Mouse (Mus musculus): Measurements from ENCODE around the gene Prkn. TPM values are rescaled to one million over a fixed set of nuclear protein-coding genes. Genes with fewer than 3 reads are reported as not detected.

The Prkn gene
- polyA plus RNA-seq, 1 experiment: not detected

GRCm38 (mm10) chr17:11421264-11421940 lies 581.2 kb downstream of the Prkn start:
- H3K36me3 ChIP-seq (ENCODE audit: control insufficient read depth, insufficient read depth): no peaks in the 10 kb centered on the region
- H3K27me3 ChIP-seq (ENCODE audit: control insufficient read depth, insufficient read depth, insufficient read length): no peaks in the 10 kb centered on the region
- no peak overlapping the region for H3K4me3 ChIP-seq (ENCODE audit: insufficient read depth, poor library complexity, severe bottlenecking)
- no peak overlapping the region for H3ac ChIP-seq (ENCODE audit: control insufficient read depth, insufficient read length, low read depth)
- no peak for TF ChIP-seq CTCF (IDR thresholded peaks at IDR 0.05; ENCODE audit: control insufficient read depth, insufficient read depth, insufficient read length)
- no peak for TF ChIP-seq MAX (IDR thresholded peaks at IDR 0.05)
- no peak for TF ChIP-seq USF1 (IDR thresholded peaks at IDR 0.05; ENCODE audit: low read depth)
- no peaks in the 10 kb centered on the region for H3K79me3 ChIP-seq (ENCODE audit: low read depth)
- H3K79me2 ChIP-seq (ENCODE audit: control insufficient read depth, insufficient read depth): no peaks in the 10 kb centered on the region

GRCm38 (mm10) chr17:11431323-11431722 lies 591.1 kb downstream of the Prkn start:
- Histone ChIP-seq H3K79me3 (ENCODE audit: low read depth) (no peaks in the 10 kb centered on the region), H3ac (ENCODE audit: control insufficient read depth, insufficient read length, low read depth) (no peak overlapping the region), H3K27me3 (ENCODE audit: control insufficient read depth, insufficient read depth, insufficient read length) (no peaks in the 10 kb centered on the region), H3K4me3 (ENCODE audit: insufficient read depth, poor library complexity, severe bottlenecking) (no peak overlapping the region), H3K36me3 (ENCODE audit: control insufficient read depth, insufficient read depth) (no peaks in the 10 kb centered on the region), H3K79me2 (ENCODE audit: control insufficient read depth, insufficient read depth) (no peaks in the 10 kb centered on the region)
- TF ChIP-seq MYOG (IDR thresholded peaks at IDR 0.05; ENCODE audit: control insufficient read depth, extremely low read depth, insufficient read length): no peak
- no peak for TF ChIP-seq CEBPB (IDR thresholded peaks at IDR 0.05; ENCODE audit: low read depth)
- no peak for TF ChIP-seq FOSL1 (IDR thresholded peaks at IDR 0.05; ENCODE audit: insufficient read depth, low read length, poor library complexity, severe bottlenecking)
- TF ChIP-seq CTCF (IDR thresholded peaks at IDR 0.05; ENCODE audit: control insufficient read depth, insufficient read depth, insufficient read length): no peak
- no peak for TF ChIP-seq MAX (IDR thresholded peaks at IDR 0.05)
- no peak for TF ChIP-seq USF1 (IDR thresholded peaks at IDR 0.05; ENCODE audit: low read depth)
- no peak for TF ChIP-seq MYOD1 (IDR thresholded peaks at IDR 0.05; ENCODE audit: control insufficient read depth, insufficient read length, low read depth)

- Histone ChIP-seq H3K79me3 (ENCODE audit: low read depth) (no peaks in the 10 kb centered on the region), H3K79me2 (ENCODE audit: control insufficient read depth, insufficient read depth) (no peaks in the 10 kb centered on the region), H3K36me3 (ENCODE audit: control insufficient read depth, insufficient read depth) (no peaks in the 10 kb centered on the region), H3K27me3 (ENCODE audit: control insufficient read depth, insufficient read depth, insufficient read length) (no peaks in the 10 kb centered on the region), H3ac (ENCODE audit: control insufficient read depth, insufficient read length, low read depth) (no peak overlapping the region), H3K4me3 (ENCODE audit: insufficient read depth, poor library complexity, severe bottlenecking) (no peak overlapping the region)
- TF ChIP-seq USF1 (IDR thresholded peaks at IDR 0.05; ENCODE audit: low read depth): no peak
- TF ChIP-seq CTCF (IDR thresholded peaks at IDR 0.05; ENCODE audit: control insufficient read depth, insufficient read depth, insufficient read length): no peak
- TF ChIP-seq MYOG (IDR thresholded peaks at IDR 0.05; ENCODE audit: control insufficient read depth, extremely low read depth, insufficient read length): no peak
- TF ChIP-seq MYOD1 (IDR thresholded peaks at IDR 0.05; ENCODE audit: control insufficient read depth, insufficient read length, low read depth): no peak
- no peak for TF ChIP-seq CEBPB (IDR thresholded peaks at IDR 0.05; ENCODE audit: low read depth)
Measured at GRCm38 (mm10) chr17:11432593-11432992, 592.4 kb downstream of the Prkn start.

GRCm38 (mm10) chr17:11462721-11463120 lies 622.5 kb downstream of the Prkn start:
- Histone ChIP-seq H3K4me3 (ENCODE audit: insufficient read depth, poor library complexity, severe bottlenecking) (no peak overlapping the region), H3K79me2 (ENCODE audit: control insufficient read depth, insufficient read depth) (no peaks in the 10 kb centered on the region), H3K79me3 (ENCODE audit: low read depth) (no peaks in the 10 kb centered on the region), H3K27me3 (ENCODE audit: control insufficient read depth, insufficient read depth, insufficient read length) (no peaks in the 10 kb centered on the region), H3ac (ENCODE audit: control insufficient read depth, insufficient read length, low read depth) (no peak overlapping the region), H3K36me3 (ENCODE audit: control insufficient read depth, insufficient read depth) (no peaks in the 10 kb centered on the region)
- no peak for TF ChIP-seq USF1 (IDR thresholded peaks at IDR 0.05; ENCODE audit: low read depth)
- no peak for TF ChIP-seq MYOD1 (IDR thresholded peaks at IDR 0.05; ENCODE audit: control insufficient read depth, insufficient read length, low read depth)
- no peak for TF ChIP-seq MYOG (IDR thresholded peaks at IDR 0.05; ENCODE audit: control insufficient read depth, extremely low read depth, insufficient read length)
- TF ChIP-seq FOSL1 (IDR thresholded peaks at IDR 0.05; ENCODE audit: insufficient read depth, low read length, poor library complexity, severe bottlenecking): no peak
- no peak for TF ChIP-seq CEBPB (IDR thresholded peaks at IDR 0.05; ENCODE audit: low read depth)
- no peak for TF ChIP-seq CTCF (IDR thresholded peaks at IDR 0.05; ENCODE audit: control insufficient read depth, insufficient read depth, insufficient read length)
- TF ChIP-seq MAX (IDR thresholded peaks at IDR 0.05): no peak

- Histone ChIP-seq H3K27me3 (ENCODE audit: control insufficient read depth, insufficient read depth, insufficient read length) (no peaks in the 10 kb centered on the region), H3K4me3 (ENCODE audit: insufficient read depth, poor library complexity, severe bottlenecking) (no peak overlapping the region), H3K79me3 (ENCODE audit: low read depth) (no peaks in the 10 kb centered on the region), H3K79me2 (ENCODE audit: control insufficient read depth, insufficient read depth) (no peaks in the 10 kb centered on the region), H3K36me3 (ENCODE audit: control insufficient read depth, insufficient read depth) (no peaks in the 10 kb centered on the region), H3ac (ENCODE audit: control insufficient read depth, insufficient read length, low read depth) (no peak overlapping the region)
- TF ChIP-seq FOSL1 (IDR thresholded peaks at IDR 0.05; ENCODE audit: insufficient read depth, low read length, poor library complexity, severe bottlenecking) (no peak), CTCF (IDR thresholded peaks at IDR 0.05; ENCODE audit: control insufficient read depth, insufficient read depth, insufficient read length) (no peak), CEBPB (IDR thresholded peaks at IDR 0.05; ENCODE audit: low read depth) (no peak)
Measured at GRCm38 (mm10) chr17:11466095-11466494, 625.9 kb downstream of the Prkn start.

- no peaks in the 10 kb centered on the region for H3K79me3 ChIP-seq (ENCODE audit: low read depth)
- TF ChIP-seq FOSL1 (IDR thresholded peaks at IDR 0.05; ENCODE audit: insufficient read depth, low read length, poor library complexity, severe bottlenecking) (no peak), USF1 (IDR thresholded peaks at IDR 0.05; ENCODE audit: low read depth) (no peak), MYOD1 (IDR thresholded peaks at IDR 0.05; ENCODE audit: control insufficient read depth, insufficient read length, low read depth) (no peak), MAX (IDR thresholded peaks at IDR 0.05) (no peak), CEBPB (IDR thresholded peaks at IDR 0.05; ENCODE audit: low read depth) (no peak), CTCF (IDR thresholded peaks at IDR 0.05; ENCODE audit: control insufficient read depth, insufficient read depth, insufficient read length) (no peak), MYOG (IDR thresholded peaks at IDR 0.05; ENCODE audit: control insufficient read depth, extremely low read depth, insufficient read length) (no peak)
- H3K27me3 ChIP-seq (ENCODE audit: control insufficient read depth, insufficient read depth, insufficient read length): no peaks in the 10 kb centered on the region
- no peaks in the 10 kb centered on the region for H3K36me3 ChIP-seq (ENCODE audit: control insufficient read depth, insufficient read depth)
- H3K4me3 ChIP-seq (ENCODE audit: insufficient read depth, poor library complexity, severe bottlenecking): no peak overlapping the region
- no peak overlapping the region for H3ac ChIP-seq (ENCODE audit: control insufficient read depth, insufficient read length, low read depth)
- no peaks in the 10 kb centered on the region for H3K79me2 ChIP-seq (ENCODE audit: control insufficient read depth, insufficient read depth)
Measured at GRCm38 (mm10) chr17:11468624-11469023, 628.4 kb downstream of the Prkn start.
